Mouse (Mus musculus): ENCODE results near the gene Kif13a. TPM values are rescaled to one million over a fixed set of nuclear protein-coding genes. Genes with fewer than 3 reads are reported as not detected.

The Kif13a gene
- polyA plus RNA-seq, 1 experiment from 2014 or later = 13.8 TPM

GRCm38 (mm10) chr13:46932049-46932448 lies 2.4 kb upstream of the Kif13a start:
- Histone ChIP-seq H3K27ac (ENCODE audit: low read depth, low read length) (no peak overlapping the region), H3K9me3 (ENCODE audit: control insufficient read depth, low read length) (no peaks in the 10 kb centered on the region), H3K4me1 (replicated peaks; ENCODE audit: control insufficient read depth, insufficient read depth, low read length) (peaks cover 12% of the 10 kb centered on the region), H3K9ac (ENCODE audit: low read depth, low read length) (no peak overlapping the region), H3K27me3 (replicated peaks; ENCODE audit: control insufficient read depth, insufficient read depth, low read length) (no peaks in the 10 kb centered on the region), H3K4me2 (no peak overlapping the region), H3K36me3 (ENCODE audit: control insufficient read depth, insufficient read depth, low read length) (no peaks in the 10 kb centered on the region), H3K4me3 (ENCODE audit: low read depth, low read length) (no peak overlapping the region)
- 60% methylated on average over 1 of the region's 1 CpGs for WGBS
- no peak for ATAC-seq (replicated peaks; ENCODE audit: low FRiP score)
- DNase-seq (ENCODE audit: low spot score) = no peak

DNA sequence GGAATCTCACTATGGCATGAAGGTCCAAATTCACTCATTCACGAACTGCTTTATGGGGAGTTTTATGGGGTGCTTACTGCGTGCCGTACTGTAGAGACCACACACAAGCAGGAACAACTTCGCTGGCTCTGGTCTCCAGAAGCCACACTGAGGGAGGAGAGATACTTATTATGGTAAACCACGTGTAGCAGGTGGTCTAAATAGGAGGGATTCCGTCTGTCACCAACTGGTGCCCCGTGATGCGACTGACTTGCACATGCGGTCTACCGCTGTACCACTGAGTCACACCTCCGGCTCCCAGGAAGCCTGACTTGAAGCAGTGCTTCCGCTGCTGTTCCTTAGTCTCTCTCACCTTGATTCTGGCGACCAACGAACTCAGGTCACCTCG lies 986 bp upstream of the Kif13a start:
- Histone ChIP-seq H3K4me3 (ENCODE audit: low read depth, low read length) (peak overlapping the region; percentile 74), H3K36me3 (ENCODE audit: control insufficient read depth, insufficient read depth, low read length) (peaks cover 4% of the 10 kb centered on the region; the same call in 1 of the 2 replicates), H3K9me3 (ENCODE audit: control insufficient read depth, low read length) (no peaks in the 10 kb centered on the region), H3K27ac (ENCODE audit: low read depth, low read length) (peak overlapping the region; percentile 96), H3K9ac (ENCODE audit: low read depth, low read length) (peak overlapping the region; percentile 90), H3K4me2 (peak overlapping the region; percentile 93), H3K4me1 (replicated peaks; ENCODE audit: control insufficient read depth, insufficient read depth, low read length) (peaks cover 12% of the 10 kb centered on the region), H3K27me3 (replicated peaks; ENCODE audit: control insufficient read depth, insufficient read depth, low read length) (no peaks in the 10 kb centered on the region)
- 2% methylated on average over 15 of the region's 15 CpGs for WGBS
- DNase-seq (ENCODE audit: low spot score) (no peak), ATAC-seq (replicated peaks; ENCODE audit: low FRiP score) (peak; percentile 27; the same call in 1 of the 2 replicates)

DNA sequence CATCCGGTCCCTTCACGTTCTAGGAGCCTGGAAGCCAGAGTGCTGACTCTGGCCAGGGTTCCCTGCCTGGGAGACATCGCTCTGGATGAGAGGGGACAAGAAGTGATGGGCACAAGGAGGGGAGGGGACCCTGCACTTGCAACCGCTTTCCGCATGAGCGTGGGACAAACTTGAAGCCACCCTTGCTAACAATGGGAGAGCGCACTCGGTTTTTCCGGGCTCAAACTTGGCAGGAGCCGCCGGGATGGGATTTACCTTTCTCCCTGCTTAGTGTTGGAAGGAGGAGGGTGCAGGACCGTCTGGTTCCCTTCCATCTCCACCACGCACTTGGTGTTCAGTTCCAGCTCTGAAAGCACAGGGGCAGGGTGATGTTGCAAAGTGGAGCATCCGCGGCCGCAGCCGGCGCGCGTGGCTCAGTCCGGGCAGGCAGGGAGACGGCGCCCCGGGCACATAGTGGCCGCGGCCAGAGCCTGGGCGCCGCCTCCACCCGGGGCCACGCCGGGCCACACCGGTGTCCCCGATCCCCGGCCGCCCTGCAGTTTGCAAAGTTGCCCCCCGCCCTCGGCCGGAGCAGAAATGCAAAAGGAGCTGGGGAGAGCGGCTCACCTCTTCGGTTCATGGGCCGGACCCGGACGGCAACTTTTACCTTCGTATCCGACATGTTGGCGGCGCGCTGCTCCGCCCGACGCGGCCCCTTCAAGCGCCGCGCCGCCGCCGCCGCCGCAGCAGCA lies 541 bp downstream of the Kif13a start:
- peak overlapping the region; percentile 90 for H3K9ac ChIP-seq (ENCODE audit: low read depth, low read length)
- under 1% methylated on average over 59 of the region's 60 CpGs for WGBS
- peak overlapping the region; percentile 74 for H3K4me3 ChIP-seq (ENCODE audit: low read depth, low read length)
- ATAC-seq (replicated peaks; ENCODE audit: low FRiP score) = 0 out of 2 replicates have a peak, but pooled peaks have one; percentile 27
- H3K27ac ChIP-seq (ENCODE audit: low read depth, low read length) = peak overlapping the region; percentile 96
- H3K4me1 ChIP-seq (replicated peaks; ENCODE audit: control insufficient read depth, insufficient read depth, low read length) = peaks cover 7% of the 10 kb centered on the region
- peak; percentile 76 for DNase-seq (ENCODE audit: low spot score)
- peak overlapping the region; percentile 93 for H3K4me2 ChIP-seq
- H3K27me3 ChIP-seq (replicated peaks; ENCODE audit: control insufficient read depth, insufficient read depth, low read length) = no peaks in the 10 kb centered on the region
- H3K36me3 ChIP-seq (ENCODE audit: control insufficient read depth, insufficient read depth, low read length) = peaks cover 4% of the 10 kb centered on the region; the same call in 1 of the 2 replicates
- no peaks in the 10 kb centered on the region for H3K9me3 ChIP-seq (ENCODE audit: control insufficient read depth, low read length)

DNA sequence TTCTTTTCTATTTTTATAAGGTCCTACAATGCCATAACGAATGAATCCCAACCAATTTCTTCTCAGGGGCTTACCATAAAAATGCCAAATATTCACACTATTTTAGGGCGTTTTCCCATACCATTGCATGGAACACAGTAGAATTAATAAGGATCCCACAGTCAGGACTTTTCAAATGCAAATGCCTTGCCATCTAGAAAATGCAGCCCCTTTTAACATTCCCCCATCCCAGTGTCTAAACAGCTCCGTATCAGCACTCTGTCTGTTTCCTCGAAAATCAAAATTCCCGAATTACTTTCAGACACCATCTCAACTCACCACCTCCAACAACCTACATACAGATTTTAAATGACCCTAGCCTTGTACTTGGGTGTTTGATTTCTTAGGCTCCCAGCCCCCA lies 1.3 kb downstream of the Kif13a start:
- 49% methylated on average over 5 of the region's 5 CpGs for WGBS
- Histone ChIP-seq H3K4me3 (ENCODE audit: low read depth, low read length) (peak overlapping the region; percentile 74), H3K9me3 (ENCODE audit: control insufficient read depth, low read length) (no peaks in the 10 kb centered on the region), H3K9ac (ENCODE audit: low read depth, low read length) (no peak overlapping the region), H3K4me2 (peak overlapping the region; percentile 93), H3K27me3 (replicated peaks; ENCODE audit: control insufficient read depth, insufficient read depth, low read length) (no peaks in the 10 kb centered on the region), H3K4me1 (replicated peaks; ENCODE audit: control insufficient read depth, insufficient read depth, low read length) (peaks cover 7% of the 10 kb centered on the region), H3K36me3 (ENCODE audit: control insufficient read depth, insufficient read depth, low read length) (peaks cover 4% of the 10 kb centered on the region; the same call in 1 of the 2 replicates), H3K27ac (ENCODE audit: low read depth, low read length) (no peak overlapping the region)
- DNase-seq (ENCODE audit: low spot score) = no peak
- no peak for ATAC-seq (replicated peaks; ENCODE audit: low FRiP score)

DNA sequence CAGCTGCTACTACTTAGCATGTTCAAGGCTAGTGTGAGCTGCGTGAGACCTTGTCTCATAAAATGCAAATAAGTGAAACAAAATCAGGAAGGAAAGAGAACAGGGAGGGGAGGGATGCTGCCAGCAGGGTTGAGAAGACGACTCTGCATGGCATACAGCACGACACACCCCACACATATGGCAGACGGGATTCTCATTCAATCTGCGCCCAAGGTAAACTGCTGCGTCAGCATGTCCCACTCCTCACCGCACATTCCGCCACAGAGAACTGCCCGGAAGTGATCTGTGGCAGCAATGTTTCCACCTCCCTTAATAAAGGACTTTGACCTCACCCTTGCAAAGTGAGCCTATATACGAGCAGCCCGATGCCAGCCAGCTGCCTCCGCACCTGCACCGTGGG lies 4.0 kb downstream of the Kif13a start:
- peaks cover 3% of the 10 kb centered on the region for H3K4me1 ChIP-seq (replicated peaks; ENCODE audit: control insufficient read depth, insufficient read depth, low read length)
- H3K27ac ChIP-seq (ENCODE audit: low read depth, low read length) = no peak overlapping the region
- no peak overlapping the region for H3K4me2 ChIP-seq
- no peak overlapping the region for H3K9ac ChIP-seq (ENCODE audit: low read depth, low read length)
- no peak overlapping the region for H3K4me3 ChIP-seq (ENCODE audit: low read depth, low read length)
- DNase-seq (ENCODE audit: low spot score) (no peak), ATAC-seq (replicated peaks; ENCODE audit: low FRiP score) (no peak)
- no peaks in the 10 kb centered on the region for H3K9me3 ChIP-seq (ENCODE audit: control insufficient read depth, low read length)
- 90% methylated on average over 13 of the region's 13 CpGs for WGBS
- peaks cover 4% of the 10 kb centered on the region; the same call in 1 of the 2 replicates for H3K36me3 ChIP-seq (ENCODE audit: control insufficient read depth, insufficient read depth, low read length)
- H3K27me3 ChIP-seq (replicated peaks; ENCODE audit: control insufficient read depth, insufficient read depth, low read length) = no peaks in the 10 kb centered on the region

GRCm38 (mm10) chr13:46921559-46921958 lies 8.1 kb downstream of the Kif13a start:
- DNase-seq (ENCODE audit: low spot score) (no peak), ATAC-seq (replicated peaks; ENCODE audit: low FRiP score) (no peak)
- no peak overlapping the region for H3K27ac ChIP-seq (ENCODE audit: low read depth, low read length)

DNA sequence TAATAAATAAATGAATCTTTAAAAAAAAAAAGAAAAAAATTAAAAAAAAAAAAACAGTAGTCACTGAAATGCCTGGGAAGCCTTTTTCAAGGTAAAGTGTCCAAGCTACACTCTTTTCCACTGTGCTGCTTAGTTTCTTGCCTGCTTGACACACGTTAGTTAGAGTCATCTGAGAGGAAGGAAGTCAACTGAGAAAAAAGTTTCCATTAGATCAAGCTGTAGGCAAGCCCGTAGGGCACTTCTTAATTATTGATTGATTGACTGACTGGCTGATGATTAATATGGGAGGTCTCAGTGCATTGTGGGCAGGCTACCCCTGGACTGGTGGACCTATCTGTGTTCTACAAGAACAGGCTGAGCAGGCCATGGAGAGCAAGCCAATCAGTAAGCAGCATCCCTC lies 9.9 kb downstream of the Kif13a start:
- no peak for ATAC-seq (replicated peaks; ENCODE audit: low FRiP score)
- no peak for DNase-seq (ENCODE audit: low spot score)
- Histone ChIP-seq H3K9me3 (ENCODE audit: control insufficient read depth, low read length) (no peaks in the 10 kb centered on the region), H3K27me3 (replicated peaks; ENCODE audit: control insufficient read depth, insufficient read depth, low read length) (no peaks in the 10 kb centered on the region), H3K4me2 (no peak overlapping the region), H3K9ac (ENCODE audit: low read depth, low read length) (no peak overlapping the region), H3K27ac (ENCODE audit: low read depth, low read length) (no peak overlapping the region; the same call in 1 of the 2 replicates), H3K4me1 (replicated peaks; ENCODE audit: control insufficient read depth, insufficient read depth, low read length) (peaks cover 4% of the 10 kb centered on the region; the same call in 1 of the 2 replicates), H3K4me3 (ENCODE audit: low read depth, low read length) (no peak overlapping the region), H3K36me3 (ENCODE audit: control insufficient read depth, insufficient read depth, low read length) (no peaks in the 10 kb centered on the region)
- 54% methylated on average over 2 of the region's 2 CpGs for WGBS

More at GRCm38 (mm10) chr13:46921559-46921958, 8.1 kb downstream of the Kif13a start:
- no peak overlapping the region for H3K9ac ChIP-seq (ENCODE audit: low read depth, low read length)
- WGBS = 75% methylated on average over 8 of the region's 8 CpGs
- H3K4me1 ChIP-seq (replicated peaks; ENCODE audit: control insufficient read depth, insufficient read depth, low read length) = peaks cover 4% of the 10 kb centered on the region; the same call in 1 of the 2 replicates
- no peak overlapping the region for H3K4me3 ChIP-seq (ENCODE audit: low read depth, low read length)
- no peaks in the 10 kb centered on the region for H3K27me3 ChIP-seq (replicated peaks; ENCODE audit: control insufficient read depth, insufficient read depth, low read length)
- no peak overlapping the region for H3K4me2 ChIP-seq
- H3K9me3 ChIP-seq (ENCODE audit: control insufficient read depth, low read length) = no peaks in the 10 kb centered on the region
- H3K36me3 ChIP-seq (ENCODE audit: control insufficient read depth, insufficient read depth, low read length) = peaks cover 4% of the 10 kb centered on the region; the same call in 1 of the 2 replicates

DNA sequence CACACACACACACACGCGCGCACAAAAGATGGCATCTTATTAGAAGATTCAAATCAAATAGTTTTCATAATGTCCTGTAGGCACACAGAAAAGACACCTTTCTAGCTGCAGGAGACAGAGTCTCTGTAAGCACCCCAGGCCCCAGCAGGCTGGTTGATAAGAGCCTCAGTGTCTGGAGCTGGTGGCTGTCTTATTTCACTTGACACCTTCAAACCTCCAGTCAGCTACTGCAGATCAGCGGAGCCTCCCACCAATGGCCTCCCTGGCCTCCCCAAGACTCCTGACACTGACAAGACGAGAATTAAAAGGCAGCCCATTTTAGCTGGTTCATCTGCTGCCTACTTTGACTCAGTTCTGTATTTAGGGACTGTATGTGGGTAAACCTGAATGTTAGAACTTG lies 11.2 kb downstream of the Kif13a start:
- no peaks in the 10 kb centered on the region for H3K9me3 ChIP-seq (ENCODE audit: control insufficient read depth, low read length)
- H3K4me2 ChIP-seq = no peak overlapping the region
- no peak for DNase-seq (ENCODE audit: low spot score)
- no peak overlapping the region for H3K4me3 ChIP-seq (ENCODE audit: low read depth, low read length)
- WGBS = 62% methylated on average over 5 of the region's 5 CpGs
- H3K4me1 ChIP-seq (replicated peaks; ENCODE audit: control insufficient read depth, insufficient read depth, low read length) = peaks cover 4% of the 10 kb centered on the region; the same call in 1 of the 2 replicates
- no peak for ATAC-seq (replicated peaks; ENCODE audit: low FRiP score)
- H3K27ac ChIP-seq (ENCODE audit: low read depth, low read length) = no peak overlapping the region
- H3K27me3 ChIP-seq (replicated peaks; ENCODE audit: control insufficient read depth, insufficient read depth, low read length) = no peaks in the 10 kb centered on the region
- H3K9ac ChIP-seq (ENCODE audit: low read depth, low read length) = no peak overlapping the region
- no peaks in the 10 kb centered on the region for H3K36me3 ChIP-seq (ENCODE audit: control insufficient read depth, insufficient read depth, low read length)

DNA sequence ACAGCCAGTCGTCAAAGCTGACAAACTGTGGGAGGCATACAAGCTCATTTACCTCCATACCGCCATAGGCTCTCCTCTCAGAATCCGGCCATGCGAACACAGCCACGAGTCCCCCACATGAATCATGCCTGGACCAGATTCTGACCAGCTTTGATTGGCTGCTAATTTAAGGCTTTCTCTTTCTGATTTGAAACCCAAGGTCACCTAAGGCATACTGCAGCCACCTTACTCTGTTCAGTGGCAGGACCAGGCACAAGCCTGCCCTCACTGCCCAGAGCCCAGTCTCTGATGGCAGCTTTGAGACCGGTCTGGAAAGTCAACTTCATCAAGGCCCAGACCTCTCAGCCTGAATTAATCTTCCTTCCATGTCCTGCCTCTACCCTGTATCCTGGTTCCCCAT lies 17.7 kb downstream of the Kif13a start:
- no peaks in the 10 kb centered on the region for H3K36me3 ChIP-seq (ENCODE audit: control insufficient read depth, insufficient read depth, low read length)
- H3K27ac ChIP-seq (ENCODE audit: low read depth, low read length) = no peak overlapping the region
- no peaks in the 10 kb centered on the region; the same call in 1 of the 2 replicates for H3K4me1 ChIP-seq (replicated peaks; ENCODE audit: control insufficient read depth, insufficient read depth, low read length)
- H3K4me2 ChIP-seq = no peak overlapping the region
- no peak overlapping the region for H3K4me3 ChIP-seq (ENCODE audit: low read depth, low read length)
- no peaks in the 10 kb centered on the region for H3K9me3 ChIP-seq (ENCODE audit: control insufficient read depth, low read length)
- ATAC-seq (replicated peaks; ENCODE audit: low FRiP score) = no peak
- 81% methylated on average over 6 of the region's 6 CpGs for WGBS
- DNase-seq (ENCODE audit: low spot score) = no peak
- no peaks in the 10 kb centered on the region for H3K27me3 ChIP-seq (replicated peaks; ENCODE audit: control insufficient read depth, insufficient read depth, low read length)
- no peak overlapping the region for H3K9ac ChIP-seq (ENCODE audit: low read depth, low read length)

Data from liver, embryonic 11.5 days (tissue).